Mouse (Mus musculus): ENCODE results near the gene Dnajb4. TPM values are rescaled to one million over a fixed set of nuclear protein-coding genes. Genes with fewer than 3 reads are reported as not detected.
A peak's percentile ranks its signal among the peaks of the same experiment; 100 is the strongest.
"Not testable (repeated sequence)": the region's sequence is repeated elsewhere in the genome, so short reads cannot be mapped to it uniquely, and the experiment has no call there.

Gene Dnajb4
- total RNA-seq, 2 experiments from 2014 or later = 17.9 to 46.7 TPM

DNA sequence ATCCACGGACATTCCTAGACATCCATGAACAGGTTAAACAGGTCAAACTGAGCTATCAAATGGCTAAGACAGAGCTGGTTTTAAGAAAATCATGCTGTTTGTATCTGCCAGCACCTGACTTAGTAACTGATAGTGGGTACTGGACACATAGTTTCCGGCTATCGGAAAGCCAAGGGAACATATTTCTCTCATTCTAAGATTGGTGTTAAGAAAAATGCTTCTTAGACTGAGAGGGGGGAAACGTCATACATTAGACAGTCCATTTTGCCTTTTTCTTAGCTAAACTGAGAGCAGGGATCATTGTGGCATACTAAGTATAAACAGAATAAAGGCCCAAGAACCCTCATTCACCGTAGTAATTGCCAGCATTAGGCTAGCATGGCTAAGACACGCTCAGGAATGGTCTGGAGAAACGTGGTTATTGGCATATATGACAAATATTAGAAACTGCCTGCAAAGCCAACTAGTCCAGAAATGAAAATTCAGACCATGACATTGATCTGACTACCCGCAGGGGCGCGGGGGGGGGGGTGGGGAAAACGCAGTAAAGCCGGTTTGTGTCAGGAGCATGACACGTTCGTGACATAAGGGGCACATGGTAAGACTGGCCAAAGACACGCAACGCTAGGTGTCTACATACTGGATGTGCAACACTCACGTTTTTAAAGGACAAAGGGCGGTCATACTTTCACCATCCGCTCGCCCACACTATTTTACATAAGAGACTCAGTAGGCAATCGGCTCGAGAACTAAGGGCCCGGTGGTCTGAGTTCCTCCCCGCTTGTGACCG is 730 bp downstream of the Dnajb4 start:
- ATAC-seq (replicated peaks; ENCODE audit: poor library complexity, severe bottlenecking) = peak; percentile 48

DNA sequence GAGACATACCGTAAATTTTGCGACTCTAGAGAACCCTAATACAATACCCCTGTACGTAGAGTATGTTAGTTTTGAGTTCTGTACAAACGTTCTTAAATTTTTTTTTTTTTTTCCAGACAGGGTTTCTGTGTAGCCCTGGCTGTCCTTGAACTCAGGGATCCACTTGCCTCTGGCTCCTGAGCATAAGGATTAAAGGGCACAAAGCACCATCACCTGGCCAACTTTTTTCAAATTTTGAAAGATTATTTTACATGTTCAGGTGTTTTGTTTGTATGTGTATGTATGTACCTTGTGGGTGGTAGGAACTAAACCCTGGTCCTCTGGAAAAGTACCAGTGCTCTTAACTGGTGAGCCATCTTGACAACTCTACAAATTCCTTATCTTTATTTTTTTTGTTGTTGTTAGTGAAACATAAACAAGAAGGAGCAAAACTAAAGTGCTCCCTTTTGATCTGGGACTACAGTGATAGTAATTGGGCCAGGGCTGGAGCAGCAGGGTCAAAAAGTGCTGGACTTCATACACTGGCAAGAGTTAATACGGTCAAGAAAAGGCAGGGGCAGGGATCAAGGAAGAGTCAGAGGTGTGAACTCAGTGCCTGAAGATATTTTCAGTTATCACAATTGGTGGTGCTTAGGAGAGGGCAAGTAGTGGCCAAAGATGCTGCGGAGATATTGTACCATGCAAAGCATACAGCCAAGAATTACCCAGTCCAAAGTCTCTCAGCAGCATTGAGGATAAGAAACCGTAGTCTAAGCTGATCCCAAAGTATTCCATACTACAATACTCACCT is 1.8 kb downstream of the Dnajb4 start:
- no peak for ATAC-seq (replicated peaks; ENCODE audit: poor library complexity, severe bottlenecking)

DNA sequence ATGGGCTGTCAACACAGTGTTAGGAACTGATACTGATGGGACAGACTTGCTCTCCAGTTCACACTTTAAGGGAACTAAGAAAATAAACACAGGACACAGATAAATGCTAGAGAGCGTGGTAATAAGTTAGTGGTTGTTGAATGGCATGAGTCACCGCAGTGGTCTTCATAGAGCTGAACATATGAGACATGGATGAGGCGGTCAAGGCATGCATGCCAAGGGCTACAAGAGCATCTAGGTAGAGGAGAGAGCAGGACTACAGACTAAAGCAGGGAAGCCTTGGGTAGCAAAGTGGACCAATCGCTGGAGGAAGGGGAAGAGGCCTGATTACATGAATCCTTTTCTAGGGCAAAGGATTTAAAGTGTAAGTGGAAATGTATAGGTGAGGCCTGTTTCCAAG is 2.9 kb downstream of the Dnajb4 start:
- no peak for ATAC-seq (replicated peaks; ENCODE audit: poor library complexity, severe bottlenecking)

DNA sequence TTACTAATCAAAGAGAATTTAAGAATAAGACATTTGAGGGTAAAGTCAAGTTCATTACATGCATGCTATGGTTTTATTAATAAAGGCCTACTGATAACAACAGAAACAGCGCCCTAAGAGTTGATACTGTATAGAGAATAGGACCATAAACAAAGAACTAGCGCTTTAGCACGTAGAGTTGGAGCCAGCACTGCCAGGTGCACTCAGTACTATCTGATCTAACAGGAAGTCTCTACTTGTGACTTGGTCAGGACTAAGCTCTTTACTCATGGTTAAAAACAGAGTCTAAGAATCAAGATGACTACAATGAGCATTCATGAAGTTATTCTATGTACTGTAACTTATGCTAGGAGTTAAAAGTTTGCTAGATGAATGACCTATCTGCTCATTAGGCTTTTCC is 5.5 kb downstream of the Dnajb4 start:
- no peak for ATAC-seq (replicated peaks; ENCODE audit: poor library complexity, severe bottlenecking)

DNA sequence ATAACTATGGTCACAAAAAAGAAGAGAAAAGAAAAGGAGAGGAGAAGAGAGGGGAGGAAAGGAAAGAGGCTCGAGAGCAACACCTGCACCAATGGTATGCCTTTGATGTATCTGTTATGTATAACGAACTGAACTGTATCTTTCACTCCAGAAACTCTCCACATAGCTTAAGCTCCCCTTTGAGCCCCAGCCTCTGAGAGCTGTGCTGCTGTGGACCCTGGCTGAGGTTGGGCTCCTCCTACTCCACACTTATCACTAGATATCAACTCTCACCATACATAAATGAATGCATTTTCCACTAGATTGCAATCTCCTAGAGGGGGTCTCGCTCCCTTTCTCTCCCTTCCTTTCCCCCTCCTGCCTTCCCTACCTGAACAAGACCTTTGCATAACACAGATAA is 6.1 kb downstream of the Dnajb4 start:
- no peak for ATAC-seq (replicated peaks; ENCODE audit: poor library complexity, severe bottlenecking)

- no peak for ATAC-seq (replicated peaks; ENCODE audit: poor library complexity, severe bottlenecking)
These were observed 6.7 kb downstream of the Dnajb4 start for GRCm38 (mm10) chr3:152203411-152203810.

- no peak for ATAC-seq (replicated peaks; ENCODE audit: poor library complexity, severe bottlenecking)
These were observed 7.2 kb downstream of the Dnajb4 start for GRCm38 (mm10) chr3:152202942-152203341.

- ATAC-seq (replicated peaks; ENCODE audit: poor library complexity, severe bottlenecking) = no peak
These were observed 8.5 kb downstream of the Dnajb4 start for GRCm38 (mm10) chr3:152201651-152202050.

GRCm38 (mm10) chr3:152201181-152201580 is 8.9 kb downstream of the Dnajb4 start:
- no peak for ATAC-seq (replicated peaks; ENCODE audit: poor library complexity, severe bottlenecking)

- no peak for ATAC-seq (replicated peaks; ENCODE audit: poor library complexity, severe bottlenecking)
These were observed 11.0 kb downstream of the Dnajb4 start for GRCm38 (mm10) chr3:152199125-152199524.

DNA sequence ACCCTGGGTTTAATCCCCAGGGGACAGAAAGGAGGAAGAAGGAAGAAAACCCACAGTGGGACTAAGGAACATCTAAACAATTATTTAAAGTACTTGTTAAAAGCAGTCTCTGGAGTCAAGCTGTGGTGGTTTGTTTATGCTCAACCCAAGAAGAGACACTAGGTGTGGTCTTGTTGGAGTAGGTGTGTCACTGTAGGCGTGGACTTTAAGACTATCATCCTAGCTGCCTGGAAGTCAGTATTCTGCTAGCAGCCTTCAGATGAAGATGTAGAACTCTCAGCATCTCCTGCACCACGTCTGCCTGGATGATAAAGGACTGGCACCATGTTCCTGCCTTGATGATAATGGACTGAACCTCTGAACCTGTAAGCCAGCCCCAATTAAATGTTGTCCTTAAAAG is 12.9 kb downstream of the Dnajb4 start:
- not testable (repeated sequence) for ATAC-seq (replicated peaks; ENCODE audit: poor library complexity, severe bottlenecking)

- ATAC-seq (replicated peaks; ENCODE audit: poor library complexity, severe bottlenecking) = peak; percentile 87
These were observed 16.4 kb downstream of the Dnajb4 start for GRCm38 (mm10) chr3:152193635-152194097.

DNA sequence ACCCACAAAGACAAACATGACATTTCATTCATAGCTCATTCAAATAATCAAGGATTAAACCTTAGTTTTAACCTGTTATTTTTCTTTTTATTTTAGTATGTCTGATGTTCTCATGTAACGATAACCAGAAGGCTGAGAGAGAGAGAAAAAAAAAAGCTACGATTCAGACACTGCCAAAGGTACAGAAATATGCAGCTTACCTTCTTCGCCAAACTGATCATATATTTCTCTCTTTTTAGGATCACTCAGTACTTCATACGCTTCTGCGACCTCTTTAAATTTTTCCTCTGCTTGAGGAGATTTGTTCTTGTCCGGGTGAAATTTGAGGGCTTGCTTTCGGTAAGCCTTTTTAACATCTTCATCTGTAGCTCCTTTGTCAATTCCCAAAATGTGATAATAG is 16.9 kb downstream of the Dnajb4 start:
- ATAC-seq (replicated peaks; ENCODE audit: poor library complexity, severe bottlenecking) = peak; percentile 1; the same call in 1 of the 2 replicates

- ATAC-seq (replicated peaks; ENCODE audit: poor library complexity, severe bottlenecking) = peak; percentile 26
These were observed 17.7 kb downstream of the Dnajb4 start for GRCm38 (mm10) chr3:152192238-152192931.

DNA sequence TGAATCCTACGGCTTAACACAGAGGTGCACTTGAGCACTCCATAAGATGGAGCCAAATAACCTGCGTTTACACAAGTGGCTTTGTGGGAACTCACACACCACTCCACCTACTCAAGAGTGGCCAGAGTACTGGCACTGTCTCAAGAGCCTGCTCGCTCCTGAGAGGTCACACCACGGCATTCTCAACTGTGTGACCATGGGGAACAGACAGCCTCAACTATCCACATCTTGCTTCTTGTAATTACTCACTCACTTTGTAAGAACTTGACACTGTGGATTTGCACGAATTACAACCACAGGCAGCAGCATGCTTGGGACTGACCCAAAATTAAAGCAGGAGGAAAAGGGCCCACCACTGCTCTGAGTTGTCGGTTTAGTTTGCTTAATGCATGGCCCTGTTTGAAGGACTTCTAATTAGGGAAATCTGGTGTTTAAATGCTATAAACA is 18.3 kb downstream of the Dnajb4 start:
- peak; percentile 41 for ATAC-seq (replicated peaks; ENCODE audit: poor library complexity, severe bottlenecking)

- no peak for ATAC-seq (replicated peaks; ENCODE audit: poor library complexity, severe bottlenecking)
These were observed 19.2 kb downstream of the Dnajb4 start for GRCm38 (mm10) chr3:152190679-152191477.

DNA sequence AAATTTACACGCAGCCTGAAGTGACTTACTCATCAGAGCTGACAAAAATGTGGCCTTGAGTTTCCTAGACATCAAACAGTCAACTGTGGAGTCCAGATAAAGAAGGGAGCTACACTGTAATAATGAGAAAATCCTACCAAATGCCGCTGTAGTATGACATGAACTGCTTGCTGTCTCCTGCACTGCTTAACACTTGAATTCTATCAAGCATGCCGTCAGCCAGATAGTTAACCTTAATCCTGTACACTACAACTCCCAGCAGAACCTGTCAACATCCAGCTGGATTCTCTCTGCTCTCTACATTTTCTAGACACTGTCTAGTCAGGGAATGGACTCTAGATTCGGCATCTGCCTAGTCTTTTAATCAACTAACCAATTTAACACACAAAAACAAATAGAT is 20.8 kb downstream of the Dnajb4 start:
- ATAC-seq (replicated peaks; ENCODE audit: poor library complexity, severe bottlenecking) = no peak

DNA sequence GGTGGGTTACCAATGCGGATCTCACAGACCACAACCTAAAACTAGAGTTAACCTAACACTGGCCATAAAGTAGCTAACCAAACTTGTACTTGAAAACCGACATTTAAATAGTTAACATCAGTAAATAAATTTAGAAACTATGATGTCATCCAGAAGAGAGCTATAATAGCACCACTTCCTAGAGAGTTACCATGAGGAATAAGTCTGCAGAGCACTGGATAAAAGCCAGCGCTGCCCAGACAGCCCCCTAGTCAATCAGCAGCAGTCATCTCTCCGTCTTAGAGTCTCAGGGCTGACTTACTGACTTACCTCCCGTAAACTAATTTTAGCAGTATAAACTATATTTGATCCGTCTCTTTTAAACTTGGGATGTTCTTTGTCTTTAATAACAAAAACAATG is 24.0 kb downstream of the Dnajb4 start:
- ATAC-seq (replicated peaks; ENCODE audit: poor library complexity, severe bottlenecking) = no peak

- ATAC-seq (replicated peaks; ENCODE audit: poor library complexity, severe bottlenecking) = no peak
These were observed 26.6 kb downstream of the Dnajb4 start for GRCm38 (mm10) chr3:152183522-152183921.

DNA sequence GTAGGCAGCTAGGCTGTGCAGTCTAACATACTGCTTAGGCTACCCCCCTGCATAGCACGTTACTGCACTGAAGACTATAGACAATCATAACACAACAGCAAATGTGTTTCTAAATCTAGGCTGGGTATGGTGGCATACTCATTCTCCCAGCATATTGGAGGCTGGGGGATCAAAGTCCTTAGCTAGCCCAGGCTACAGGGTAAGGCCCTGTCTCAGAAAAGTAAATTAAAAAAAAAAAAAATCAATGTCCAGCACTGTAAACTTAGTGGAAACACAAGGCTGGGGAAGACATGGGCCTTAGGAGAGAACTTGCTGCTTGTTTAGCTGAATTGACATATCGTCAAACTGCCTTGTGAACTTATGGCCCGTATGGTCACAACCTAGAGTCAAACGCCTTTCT is 29.5 kb downstream of the Dnajb4 start:
- no peak for ATAC-seq (replicated peaks; ENCODE audit: poor library complexity, severe bottlenecking)

Data from granulocyte monocyte progenitor cell, adult 5-6 weeks (primary cell).